Mouse (Mus musculus) C2C12 (cell line): ENCODE measurements at regions not wholly inside any gene's neighbourhood (a gene's known extent, or its start where the extent isn't known, plus 50 kb on each side); places are given as distances from the start of the nearest gene placed in this dataset.

Experiments used
- H3K27me3 ChIP-seq: one replicate; pipeline ENCODE4 v1.6.1; 2011; ENCODE audit not compliant: control insufficient read depth, insufficient read depth, insufficient read length
- H3K36me3 ChIP-seq: one replicate; pipeline ENCODE4 v1.6.1; 2011; ENCODE audit not compliant: control insufficient read depth, insufficient read depth
- H3K4me3 ChIP-seq: one replicate; pipeline ENCODE4 v1.5.1; 2011; ENCODE audit warnings: mild to moderate bottlenecking, control low read depth; ENCODE audit not compliant: poor library complexity, insufficient read depth, severe bottlenecking
- H3K79me2 ChIP-seq: one replicate; pipeline ENCODE4 v1.6.1; 2011; ENCODE audit not compliant: control insufficient read depth, insufficient read depth
- H3K79me3 ChIP-seq: one replicate; pipeline ENCODE4 v1.6.1; 2011; ENCODE audit warnings: low read depth, control low read depth
- H3ac ChIP-seq: one replicate; pipeline ENCODE3; 2011; ENCODE audit warnings: low read depth; ENCODE audit not compliant: control insufficient read depth, insufficient read length
- CEBPB ChIP-seq: IDR thresholded peaks from one replicate; pipeline ENCODE4 v1.6.1; 2011; ENCODE audit warnings: low read depth, mild to moderate bottlenecking, control low read depth, moderate library complexity
- CTCF ChIP-seq: IDR thresholded peaks from one replicate; pipeline ENCODE4 v1.5.1; 2011; ENCODE audit not compliant: control insufficient read depth, insufficient read depth, insufficient read length
- FOSL1 ChIP-seq: IDR thresholded peaks from one replicate; pipeline ENCODE4 v1.8.0; 2011; ENCODE audit warnings: mild to moderate bottlenecking, low read length; ENCODE audit not compliant: poor library complexity, insufficient read depth, severe bottlenecking
- MAX ChIP-seq: IDR thresholded peaks from one replicate; pipeline ENCODE4 v1.6.1; 2011; ENCODE audit warnings: mild to moderate bottlenecking, control low read depth
- MYOD1 ChIP-seq: IDR thresholded peaks from one replicate; pipeline ENCODE4 v1.6.1; 2011; ENCODE audit warnings: low read depth; ENCODE audit not compliant: control insufficient read depth, insufficient read length
- MYOG ChIP-seq: IDR thresholded peaks from one replicate; pipeline ENCODE4 v1.6.1; 2011; ENCODE audit not compliant: control insufficient read depth, insufficient read length; ENCODE audit errors: extremely low read depth
- USF1 ChIP-seq: IDR thresholded peaks from one replicate; pipeline ENCODE4 v1.6.1; 2011; ENCODE audit warnings: low read depth, mild to moderate bottlenecking, control low read depth, moderate library complexity

GRCm38 (mm10) chr15:5513146-5513545 lies 269.2 kb upstream of the Ptger4 start:
- Histone ChIP-seq H3K79me3 (no peaks in the 10 kb centered on the region), H3K4me3 (no peak overlapping the region), H3K36me3 (no peaks in the 10 kb centered on the region), H3K79me2 (no peaks in the 10 kb centered on the region), H3K27me3 (no peaks in the 10 kb centered on the region), H3ac (no peak overlapping the region)
- TF ChIP-seq CTCF: no peak
- no peak for TF ChIP-seq CEBPB
- no peak for TF ChIP-seq USF1
- no peak for TF ChIP-seq MYOG
- no peak for TF ChIP-seq FOSL1
- TF ChIP-seq MAX: no peak
- TF ChIP-seq MYOD1: no peak

DNA sequence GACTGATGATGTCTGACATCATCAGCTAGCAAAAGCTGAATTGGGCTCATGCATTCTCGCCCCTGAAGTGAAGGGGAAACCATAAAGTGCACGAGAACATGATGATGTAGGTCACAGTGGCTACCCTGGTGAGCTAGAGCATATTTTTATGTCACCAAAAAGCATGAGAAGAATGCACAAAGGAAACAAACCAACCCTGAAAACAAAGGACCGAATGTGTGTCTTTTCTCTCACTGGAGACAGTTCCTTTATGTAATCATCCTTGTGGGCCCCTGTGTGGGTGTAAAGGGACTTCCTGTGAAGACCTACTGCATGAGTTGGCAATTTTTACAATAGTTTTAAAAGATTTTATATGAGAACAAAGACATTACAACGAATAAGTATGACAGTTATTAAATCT lies 270.2 kb upstream of the Ptger4 start:
- Histone ChIP-seq H3K79me3 (no peaks in the 10 kb centered on the region), H3K36me3 (no peaks in the 10 kb centered on the region), H3ac (no peak overlapping the region), H3K4me3 (no peak overlapping the region), H3K79me2 (no peaks in the 10 kb centered on the region), H3K27me3 (no peaks in the 10 kb centered on the region)
- no peak for TF ChIP-seq FOSL1
- TF ChIP-seq CEBPB: peak; percentile 1

- no peaks in the 10 kb centered on the region for H3K27me3 ChIP-seq
- no peak overlapping the region for H3ac ChIP-seq
- H3K79me2 ChIP-seq: no peaks in the 10 kb centered on the region
- no peak for TF ChIP-seq FOSL1
- no peak for TF ChIP-seq CEBPB
- TF ChIP-seq MAX: no peak
- TF ChIP-seq USF1: no peak
- TF ChIP-seq MYOG: no peak
- TF ChIP-seq MYOD1: no peak
- no peak for TF ChIP-seq CTCF
- H3K4me3 ChIP-seq: no peak overlapping the region
- no peaks in the 10 kb centered on the region for H3K36me3 ChIP-seq
- H3K79me3 ChIP-seq: no peaks in the 10 kb centered on the region
Observed at GRCm38 (mm10) chr15:5517244-5517966, 273.4 kb upstream of the Ptger4 start.

- H3K79me3 ChIP-seq: no peaks in the 10 kb centered on the region
- H3K4me3 ChIP-seq: no peak overlapping the region
- no peak for TF ChIP-seq MYOG
- TF ChIP-seq MYOD1: no peak
- TF ChIP-seq CEBPB: no peak
- TF ChIP-seq MAX: no peak
- TF ChIP-seq FOSL1: no peak
- no peak for TF ChIP-seq USF1
- no peak for TF ChIP-seq CTCF
Observed at GRCm38 (mm10) chr15:5519552-5519951, 275.6 kb upstream of the Ptger4 start.

GRCm38 (mm10) chr15:5519997-5520396 lies 276.0 kb upstream of the Ptger4 start:
- no peak for TF ChIP-seq CEBPB

More at GRCm38 (mm10) chr15:5519552-5519951, 275.6 kb upstream of the Ptger4 start:
- no peaks in the 10 kb centered on the region for H3K27me3 ChIP-seq
- H3K79me2 ChIP-seq: no peaks in the 10 kb centered on the region
- H3K36me3 ChIP-seq: no peaks in the 10 kb centered on the region
- H3ac ChIP-seq: no peak overlapping the region

GRCm38 (mm10) chr15:5528619-5529018 lies 284.6 kb upstream of the Ptger4 start:
- no peak overlapping the region for H3ac ChIP-seq
- TF ChIP-seq MYOD1 (no peak), CEBPB (no peak), CTCF (no peak), MYOG (no peak), FOSL1 (no peak), USF1 (no peak), MAX (no peak)
- no peak overlapping the region for H3K4me3 ChIP-seq
- H3K79me3 ChIP-seq: no peaks in the 10 kb centered on the region
- H3K27me3 ChIP-seq: no peaks in the 10 kb centered on the region
- H3K36me3 ChIP-seq: no peaks in the 10 kb centered on the region
- no peaks in the 10 kb centered on the region for H3K79me2 ChIP-seq

More at GRCm38 (mm10) chr15:5519997-5520396, 276.0 kb upstream of the Ptger4 start:
- Histone ChIP-seq H3K27me3 (no peaks in the 10 kb centered on the region), H3ac (no peak overlapping the region), H3K36me3 (no peaks in the 10 kb centered on the region), H3K4me3 (no peak overlapping the region), H3K79me3 (no peaks in the 10 kb centered on the region), H3K79me2 (no peaks in the 10 kb centered on the region)
